17 mouse cellular contexts compared by ENCODE assay signal in genomic region chr17:24155742-24156141, GRCm38 (mm10). TPM values are rescaled to one million over a fixed set of nuclear protein-coding genes. Genes with fewer than 3 reads are reported as not detected.
"Had no signal": no experiment of that assay in that cellular context is flagged by ENCODE, and none has a peak within 500 bp of the region (broad histone marks: within the 10 kb centered on the region; RNA-seq: fewer than 3 reads in every experiment).

No protein-coding gene starts in this region.

- DNase-seq: cerebellum, adult 8-10 months; cerebellum, adult 9-10 months; cerebellum, adult 9-11 months; cerebellum, postnatal 10 days; cerebellum, postnatal 14 days; cerebellum, postnatal 25 days; cerebellum, postnatal 36 days; embryo, embryonic 11 days; forebrain, postnatal 0 days; gastrocnemius, adult 2 months; gastrocnemius, postnatal 10 days; gastrocnemius, postnatal 14 days; gastrocnemius, postnatal 25 days; gastrocnemius, postnatal 36 days; heart, adult 18-20 months; heart, adult 2 months had no signal

RNA-seq across cellular contexts. Expression of gene Ntn3, which starts 53.6 kb away (rescaled TPM):
- total RNA-seq: granulocyte monocyte progenitor cell, adult 5-6 weeks had no signal
